Mouse (Mus musculus) liver, embryonic 12.5 days (tissue): ENCODE results near the gene Thap4. TPM values are rescaled to one million over a fixed set of nuclear protein-coding genes. Genes with fewer than 3 reads are reported as not detected.
"Not testable (repeated sequence)": the region's sequence is repeated elsewhere in the genome, so short reads cannot be mapped to it uniquely, and the experiment has no call there.

Experiments used
- ATAC-seq: fragments of 200-750 bp; cut with Nextera tagmentation; 2 replicates; pipeline ENCODE4 v1.8.0; 2017; ENCODE audit warnings: moderate number of reproducible peaks, mild to moderate bottlenecking, moderate library complexity
- H3K27ac ChIP-seq: fragments of 300-500 bp; sonication (generic); 2 replicates; pipeline ENCODE4 v1.5.1; 2016; ENCODE audit warnings: mild to moderate bottlenecking
- H3K27me3 ChIP-seq: fragments of 300-500 bp; sonication (generic); replicated peaks from 2 replicates; pipeline ENCODE4 v1.6.1; 2016; ENCODE audit warnings: mild to moderate bottlenecking, moderate library complexity
- H3K36me3 ChIP-seq: fragments of 300-500 bp; sonication (generic); 2 replicates; pipeline ENCODE4 v1.6.1; 2016; ENCODE audit warnings: mild to moderate bottlenecking, moderate library complexity
- H3K4me1 ChIP-seq: fragments of 300-500 bp; sonication (generic); 2 replicates; pipeline ENCODE4 v1.6.1; 2016
- H3K4me2 ChIP-seq: fragments of 300-500 bp; sonication (generic); 2 replicates; pipeline ENCODE4 v1.6.1; 2016; ENCODE audit warnings: mild to moderate bottlenecking, moderate library complexity
- H3K4me3 ChIP-seq: fragments of 300-500 bp; sonication (generic); 2 replicates; pipeline ENCODE4 v1.5.1; 2016; ENCODE audit warnings: mild to moderate bottlenecking, moderate library complexity
- H3K9ac ChIP-seq: fragments of 300-500 bp; sonication (generic); 2 replicates; pipeline ENCODE4 v1.6.1; 2016; ENCODE audit warnings: mild to moderate bottlenecking, moderate library complexity
- H3K9me3 ChIP-seq: fragments of 300-500 bp; sonication (generic); replicated peaks from 2 replicates; pipeline ENCODE4 v1.6.1; 2016; ENCODE audit warnings: mild to moderate bottlenecking, moderate library complexity
- WGBS: fragments of 180-500 bp; shearing (Covaris S2); methylation state at CpG from one replicate; pipeline ENCODE4 v1.1.7; 2016; ENCODE audit not compliant: insufficient replicate concordance; 5-methylcytosine and 5-hydroxymethylcytosine counted together
- polyA plus RNA-seq: library from polyadenylated mRNA; unstranded; fragments of >200 nt; fragmentation: Nextera tagmentation; extraction: Ambion mirVana; gene quantifications from 2 replicates; pipeline ENCODE4 v1.2.1, GENCODE M21; 2016

The Thap4 gene
- polyA plus RNA-seq, 1 experiment from 2014 or later, result 22.2 TPM

GRCm38 (mm10) chr1:93686961-93687320 lies 67.7 kb downstream of the Thap4 start:
- peaks cover 12% of the 10 kb centered on the region; the same call in 1 of the 2 replicates for H3K4me1 ChIP-seq
- no peak overlapping the region for H3K9ac ChIP-seq
- H3K9me3 ChIP-seq, result no peaks in the 10 kb centered on the region
- H3K36me3 ChIP-seq, result no peaks in the 10 kb centered on the region
- peak overlapping the region; percentile 70; the same call in 1 of the 2 replicates for H3K4me2 ChIP-seq
- no peak for ATAC-seq
- peaks cover 57% of the 10 kb centered on the region for H3K27me3 ChIP-seq
- H3K27ac ChIP-seq, result no peak overlapping the region
- H3K4me3 ChIP-seq, result no peak overlapping the region
- 65% methylated on average over 3 of the region's 3 CpGs for WGBS

- H3K27ac ChIP-seq, result no peak overlapping the region
- WGBS, result 9% methylated on average over 51 of the region's 51 CpGs
- H3K4me3 ChIP-seq, result peak overlapping the region; percentile 54
- ATAC-seq, result peak; percentile 53
- peak overlapping the region; percentile 41; the same call in 1 of the 2 replicates for H3K9ac ChIP-seq
- peaks cover 57% of the 10 kb centered on the region for H3K27me3 ChIP-seq
- no peaks in the 10 kb centered on the region for H3K36me3 ChIP-seq
- H3K4me1 ChIP-seq, result peaks cover 12% of the 10 kb centered on the region; the same call in 1 of the 2 replicates
- H3K4me2 ChIP-seq, result peak overlapping the region; percentile 70
- H3K9me3 ChIP-seq, result no peaks in the 10 kb centered on the region
Observed at GRCm38 (mm10) chr1:93686245-93686960, 68.3 kb downstream of the Thap4 start.

DNA sequence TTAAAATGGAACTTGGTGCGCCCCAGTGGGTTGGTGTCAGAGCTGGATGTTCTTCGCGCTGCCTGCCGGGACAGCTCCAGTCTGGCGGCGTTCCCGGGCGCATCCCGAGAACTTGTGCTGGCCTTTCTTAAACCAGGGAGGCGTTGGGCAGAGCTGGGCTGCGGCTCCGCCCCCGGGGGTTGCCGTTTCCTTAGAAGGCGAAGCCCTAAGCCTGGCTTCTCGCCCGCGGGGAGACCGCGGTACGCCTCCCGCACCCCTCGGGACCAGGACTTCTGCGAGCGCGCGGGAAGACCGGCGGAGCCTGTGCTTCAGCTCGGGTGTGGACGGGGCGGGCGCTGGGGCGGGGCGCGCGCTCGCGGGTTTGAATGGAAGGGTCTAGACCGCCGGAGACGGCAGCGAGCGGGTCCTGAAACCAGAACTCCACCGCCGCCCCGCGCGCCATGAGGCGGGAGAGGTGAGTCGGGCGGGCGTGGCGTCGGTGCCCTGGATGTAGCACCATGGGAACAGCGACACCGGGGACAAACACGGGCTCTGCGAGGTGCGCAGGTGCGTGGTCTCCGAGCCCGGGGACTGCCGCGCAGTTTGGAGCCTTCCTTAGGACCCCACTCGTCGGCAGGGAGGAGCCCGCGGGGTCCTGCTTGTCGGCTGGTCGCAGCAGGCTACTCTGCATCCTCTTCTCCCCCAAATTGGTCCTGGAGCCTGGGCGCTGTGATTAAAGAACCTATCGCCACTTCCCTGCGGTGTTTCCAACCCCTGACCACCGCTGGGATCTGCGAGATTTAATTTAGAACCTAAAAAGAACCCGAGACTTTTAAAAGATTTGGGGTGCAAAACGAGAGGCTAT lies 69.0 kb downstream of the Thap4 start, which contains the start of gene Bok:
Gene Bok (plus strand): TSS at position 260 of the 844 bp plus-strand sequence.
- Histone ChIP-seq H3K27ac (no peak within 1 kb of the TSS), H3K4me2 (peak within 1 kb of the TSS; percentile 70), H3K9me3 (no peaks in the 10 kb centered on the region), H3K4me3 (peak within 1 kb of the TSS; percentile 54), H3K4me1 (peaks cover 12% of the 10 kb centered on the region; the same call in 1 of the 2 replicates), H3K27me3 (peaks cover 57% of the 10 kb centered on the region), H3K36me3 (no peaks in the 10 kb centered on the region), H3K9ac (peak within 1 kb of the TSS; percentile 41)
- ATAC-seq, result no peak
- under 1% methylated on average over 78 of the region's 78 CpGs for WGBS

DNA sequence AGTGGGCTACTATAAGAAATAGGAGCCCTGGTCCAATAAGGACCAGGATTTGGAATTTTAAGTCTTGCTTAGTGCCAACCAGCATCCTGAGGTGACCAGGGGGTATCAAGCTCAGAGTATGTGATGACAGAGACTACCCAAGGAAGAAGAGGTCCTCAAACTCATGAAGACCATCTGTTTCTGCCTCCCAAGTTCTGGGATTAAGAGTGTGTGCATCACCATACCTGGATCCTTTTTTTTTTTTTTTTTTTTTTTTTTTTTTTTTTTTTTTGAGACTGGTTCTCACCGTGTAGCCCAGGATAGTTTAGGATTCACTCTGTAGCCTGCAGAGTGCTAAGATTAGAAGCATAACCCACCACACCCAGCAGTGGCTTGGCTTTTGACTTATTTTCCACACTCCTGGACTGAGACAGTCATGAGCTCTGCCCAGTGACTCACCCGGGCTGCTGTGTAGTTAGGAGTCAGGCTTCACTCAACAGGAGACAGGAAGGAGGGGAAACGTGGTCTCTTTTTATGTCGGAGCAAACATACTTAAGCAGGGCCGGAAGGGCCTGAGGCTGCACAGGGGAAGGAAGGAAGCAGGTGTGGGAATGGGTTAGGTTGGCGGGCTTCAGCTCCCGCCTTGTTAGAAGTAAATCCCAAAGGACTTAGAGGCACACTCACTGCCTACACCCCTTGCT lies 74.6 kb downstream of the Thap4 start:
- H3K4me2 ChIP-seq, result no peak overlapping the region
- no peak overlapping the region for H3K27ac ChIP-seq
- 26% methylated on average over 7 of the region's 7 CpGs for WGBS
- 0 out of 2 replicates have a peak, but pooled peaks cover 4% of the 10 kb centered on the region for H3K4me1 ChIP-seq
- ATAC-seq, result 0 out of 2 replicates have a peak, but pooled peaks have one; percentile 32
- H3K36me3 ChIP-seq, result no peaks in the 10 kb centered on the region
- H3K9me3 ChIP-seq, result no peaks in the 10 kb centered on the region
- no peak overlapping the region for H3K9ac ChIP-seq
- H3K4me3 ChIP-seq, result no peak overlapping the region
- peaks cover 23% of the 10 kb centered on the region for H3K27me3 ChIP-seq

GRCm38 (mm10) chr1:93678386-93678785 lies 76.3 kb downstream of the Thap4 start:
- ATAC-seq, result no peak
- Histone ChIP-seq H3K27me3 (peaks cover 8% of the 10 kb centered on the region), H3K9ac (no peak overlapping the region), H3K36me3 (no peaks in the 10 kb centered on the region), H3K4me1 (0 out of 2 replicates have a peak, but pooled peaks cover 4% of the 10 kb centered on the region), H3K4me3 (no peak overlapping the region), H3K27ac (no peak overlapping the region), H3K4me2 (no peak overlapping the region), H3K9me3 (no peaks in the 10 kb centered on the region)
- 48% methylated on average over 2 of the region's 2 CpGs for WGBS

- no peak overlapping the region for H3K27ac ChIP-seq
Observed at GRCm38 (mm10) chr1:93672682-93673081, 82.0 kb downstream of the Thap4 start.

GRCm38 (mm10) chr1:93669941-93670340 lies 84.7 kb downstream of the Thap4 start:
- H3K36me3 ChIP-seq, result no peaks in the 10 kb centered on the region
- no peak overlapping the region for H3K9ac ChIP-seq
- ATAC-seq, result no peak
- H3K4me1 ChIP-seq, result peaks cover 33% of the 10 kb centered on the region
- H3K27ac ChIP-seq, result no peak overlapping the region
- 0 out of 2 replicates have a peak, but pooled peaks cover 3% of the 10 kb centered on the region for H3K27me3 ChIP-seq
- H3K4me3 ChIP-seq, result no peak overlapping the region
- no peaks in the 10 kb centered on the region for H3K9me3 ChIP-seq
- H3K4me2 ChIP-seq, result no peak overlapping the region

More at GRCm38 (mm10) chr1:93672682-93673081, 82.0 kb downstream of the Thap4 start:
- H3K27me3 ChIP-seq, result no peaks in the 10 kb centered on the region
- ATAC-seq, result no peak
- no peak overlapping the region for H3K4me2 ChIP-seq
- no peaks in the 10 kb centered on the region for H3K9me3 ChIP-seq
- no peak overlapping the region for H3K4me3 ChIP-seq
- no peaks in the 10 kb centered on the region for H3K36me3 ChIP-seq
- H3K4me1 ChIP-seq, result peaks cover 17% of the 10 kb centered on the region
- no peak overlapping the region for H3K9ac ChIP-seq
- 64% methylated on average over 5 of the region's 5 CpGs for WGBS

- WGBS, result 7% methylated on average over 17 of the region's 17 CpGs
- peak; percentile 72 for ATAC-seq
- no peak overlapping the region for H3K27ac ChIP-seq
Observed at GRCm38 (mm10) chr1:93668791-93669548, 85.7 kb downstream of the Thap4 start.

DNA sequence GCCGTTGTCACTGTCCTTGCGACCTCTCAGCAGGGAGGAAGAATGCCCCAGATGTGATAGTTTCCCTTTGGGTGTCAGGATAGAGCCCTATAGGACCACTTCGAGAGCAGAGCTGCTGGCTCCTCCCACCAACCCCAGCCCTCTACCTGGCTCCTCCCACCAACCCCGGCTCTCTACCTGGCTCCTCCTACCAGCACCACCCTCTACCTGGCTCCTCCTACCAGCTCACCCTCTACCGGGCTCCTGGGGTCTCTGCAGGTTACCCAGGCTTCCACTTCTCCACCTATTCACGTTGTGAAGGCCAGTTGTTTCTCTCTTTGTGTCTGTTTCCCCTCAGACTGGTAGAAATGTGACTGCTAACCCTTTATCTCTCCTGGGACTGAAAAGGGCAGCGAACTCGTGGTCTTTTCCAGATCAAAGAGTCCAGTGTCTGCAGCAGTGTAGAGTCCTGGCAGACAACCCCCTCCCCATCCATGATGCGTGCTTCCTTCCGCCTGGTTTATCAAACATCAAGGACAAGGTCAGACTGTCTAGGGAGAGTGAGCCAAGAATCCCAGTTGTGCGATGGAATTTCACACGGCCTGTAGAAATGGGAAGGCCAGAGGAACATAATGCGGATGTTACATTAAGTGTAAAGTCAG lies 86.8 kb downstream of the Thap4 start:
- Histone ChIP-seq H3K27ac (peak overlapping the region; percentile 15; the same call in 1 of the 2 replicates), H3K4me3 (peak overlapping the region; percentile 18; the same call in 1 of the 2 replicates), H3K9me3 (no peaks in the 10 kb centered on the region), H3K9ac (no peak overlapping the region), H3K36me3 (no peaks in the 10 kb centered on the region), H3K4me1 (peaks cover 33% of the 10 kb centered on the region), H3K4me2 (peak overlapping the region; percentile 63), H3K27me3 (0 out of 2 replicates have a peak, but pooled peaks cover 3% of the 10 kb centered on the region)
- WGBS, result 25% methylated on average over 13 of the region's 13 CpGs
- peak; percentile 66 for ATAC-seq

More at GRCm38 (mm10) chr1:93668791-93669548, 85.7 kb downstream of the Thap4 start:
- H3K9me3 ChIP-seq, result no peaks in the 10 kb centered on the region
- H3K27me3 ChIP-seq, result 0 out of 2 replicates have a peak, but pooled peaks cover 3% of the 10 kb centered on the region
- H3K9ac ChIP-seq, result peak overlapping the region; percentile 25
- H3K4me3 ChIP-seq, result peak overlapping the region; percentile 38
- peak overlapping the region; percentile 63 for H3K4me2 ChIP-seq
- peaks cover 33% of the 10 kb centered on the region for H3K4me1 ChIP-seq
- H3K36me3 ChIP-seq, result no peaks in the 10 kb centered on the region

GRCm38 (mm10) chr1:93658559-93658958 lies 96.1 kb downstream of the Thap4 start, which contains the start of gene Stk25:
TSS of gene Stk25 (minus strand) at chr1:93658659.
- H3K36me3 ChIP-seq, ATAC-seq, H3K27me3 ChIP-seq, H3K4me2 ChIP-seq, H3K4me1 ChIP-seq, H3K27ac ChIP-seq, H3K9ac ChIP-seq, H3K9me3 ChIP-seq, H3K4me3 ChIP-seq: not testable (repeated sequence)

DNA sequence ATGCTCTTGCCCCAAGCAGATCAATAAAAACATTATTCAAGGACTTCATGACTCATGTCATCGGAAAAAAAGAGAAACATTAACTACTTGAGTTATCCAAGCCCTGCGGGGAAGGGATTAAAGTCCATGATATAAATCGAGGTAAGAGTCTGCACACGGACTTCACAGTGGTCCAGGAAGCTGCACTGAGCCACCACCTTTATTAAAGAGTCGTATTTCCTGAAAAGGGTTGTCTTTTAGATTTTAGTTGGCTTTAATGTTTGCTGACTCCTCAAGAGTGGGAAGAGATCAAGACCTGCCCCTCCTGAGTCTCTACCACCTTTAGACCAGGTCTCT lies 97.7 kb downstream of the Thap4 start:
- 62% methylated on average over 5 of the region's 5 CpGs for WGBS
- 0 out of 2 replicates have a peak, but pooled peaks cover 4% of the 10 kb centered on the region for H3K4me1 ChIP-seq
- H3K36me3 ChIP-seq, result no peaks in the 10 kb centered on the region
- H3K4me2 ChIP-seq, result no peak overlapping the region
- no peak overlapping the region for H3K9ac ChIP-seq
- H3K4me3 ChIP-seq, result no peak overlapping the region
- no peak for ATAC-seq
- no peaks in the 10 kb centered on the region for H3K9me3 ChIP-seq
- H3K27ac ChIP-seq, result no peak overlapping the region
- 0 out of 2 replicates have a peak, but pooled peaks cover 4% of the 10 kb centered on the region for H3K27me3 ChIP-seq
